In the genomic region with DNA sequence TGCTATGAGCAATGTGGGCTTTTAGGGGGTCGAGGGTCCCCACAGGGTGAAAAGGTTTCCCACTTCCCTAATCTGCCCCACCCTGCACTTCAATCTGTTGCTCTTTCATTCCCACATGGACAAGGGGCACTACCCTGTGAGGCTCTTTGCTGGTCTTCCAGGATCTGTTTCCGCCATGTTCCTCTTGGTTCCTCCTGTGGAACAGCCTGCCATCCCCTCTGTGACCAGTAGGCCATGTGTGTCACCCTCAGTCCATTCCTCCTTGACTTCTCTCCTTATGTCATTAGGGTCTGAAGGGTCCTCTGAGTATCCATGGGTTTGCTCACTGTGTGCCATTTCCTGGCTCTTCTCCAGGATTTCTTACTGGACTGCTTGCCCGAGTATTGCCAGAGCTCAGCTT, we compare ENCODE assay signal across 14 mouse cellular contexts. TPM values are rescaled to one million over a fixed set of nuclear protein-coding genes. Genes with fewer than 3 reads are reported as not detected.
A peak's percentile ranks its signal among the peaks of the same experiment; 100 is the strongest.
DNase-seq lines count a peak whose midpoint lies in the region; ATAC-seq and TF ChIP-seq lines count a peak whose summit lies in the region.
"Had no signal": no experiment of that assay in that cellular context is flagged by ENCODE, and none has a peak within 500 bp of the region (broad histone marks: within the 10 kb centered on the region; RNA-seq: fewer than 3 reads in every experiment).

No protein-coding gene starts in this region.

- H3K36me3 ChIP-seq in kidney, postnatal 0 days (ENCODE audit: insufficient read depth, low read length), result no peaks in the 10 kb centered on the region
- H3K36me3 ChIP-seq in liver, embryonic 12.5 days, result no peaks in the 10 kb centered on the region; the same call in 1 of the 2 replicates

- no peak for DNase-seq in kidney, postnatal 0 days (ENCODE audit: low spot score)
- DNase-seq in kidney, adult 8-10 months, result no peak
- DNase-seq in ES-CJ7 (ENCODE audit: low read depth, low spot score), result peak; percentile 53
- DNase-seq in brain, embryonic 14.5 days (ENCODE audit: low read depth), result no peak
- DNase-seq in cerebellum, adult 18-20 months, result no peak
- no peak for DNase-seq in left cerebral cortex, adult 9 months (ENCODE audit: low spot score in 2 of 2)
- DNase-seq in left cerebral cortex, postnatal 10 days (ENCODE audit: extremely low spot score in 1 of 2, low spot score in 2 of 2), result no peak
- DNase-seq: adrenal gland, postnatal 25 days; cerebellum, adult 9-11 months; lung, postnatal 36 days had no signal

- no peaks in the 10 kb centered on the region for H3K9me3 ChIP-seq in kidney, postnatal 0 days (replicated peaks; ENCODE audit: low read length)
- H3K9me3 ChIP-seq in liver, embryonic 12.5 days (replicated peaks), result no peaks in the 10 kb centered on the region

- H3K9ac ChIP-seq in kidney, postnatal 0 days (ENCODE audit: low read depth, low read length), result no peak overlapping the region
- no peak overlapping the region for H3K9ac ChIP-seq in liver, embryonic 12.5 days

- WGBS in kidney, postnatal 0 days, result 71% methylated on average over 3 of the region's 3 CpGs
- 51% methylated on average over 3 of the region's 3 CpGs for WGBS in liver, embryonic 12.5 days (ENCODE audit: insufficient replicate concordance)

- peak overlapping the region; percentile 51; the same call in 1 of the 2 replicates for H3K4me2 ChIP-seq in kidney, postnatal 0 days (ENCODE audit: low read length)
- H3K4me2 ChIP-seq in liver, embryonic 12.5 days, result peak overlapping the region; percentile 51; the same call in 1 of the 2 replicates

- intact Hi-C loops in left cerebral cortex, postnatal 10 days (cut with DNase I), result loop anchor here (10.0 kb wide), 1 partner anchor 287 kb away; no protein-coding TSS in a partner anchor

- no peak for TF ChIP-seq POLR2A in brain, embryonic 14.5 days (IDR thresholded peaks at IDR 0.05; ENCODE audit: borderline replicate concordance, extremely low read depth, insufficient read depth, insufficient read length, poor library complexity, severe bottlenecking)

- H3K4me3 ChIP-seq in kidney, postnatal 0 days (replicated peaks; ENCODE audit: low read depth, low read length), result no peak overlapping the region
- H3K4me3 ChIP-seq in liver, embryonic 12.5 days, result no peak overlapping the region

- no peak overlapping the region for H3K27ac ChIP-seq in kidney, postnatal 0 days
- no peak overlapping the region for H3K27ac ChIP-seq in liver, embryonic 12.5 days

- peaks cover 20% of the 10 kb centered on the region for H3K4me1 ChIP-seq in kidney, postnatal 0 days (replicated peaks; ENCODE audit: insufficient read depth, low read length)
- peaks cover 31% of the 10 kb centered on the region for H3K4me1 ChIP-seq in liver, embryonic 12.5 days

- no peak for ATAC-seq in kidney, postnatal 0 days (replicated peaks; ENCODE audit: low FRiP score, low read depth)
- no peak for ATAC-seq in liver, embryonic 12.5 days

- TF ChIP-seq CTCF in kidney, postnatal 0 days (IDR thresholded peaks at IDR 0.05; ENCODE audit: low read depth), result no peak
- TF ChIP-seq CTCF in brain, embryonic 14.5 days (IDR thresholded peaks at IDR 0.05; ENCODE audit: borderline replicate concordance, extremely low read depth, insufficient read depth, insufficient read length), result peak; percentile 21; the same call in 1 of the 2 replicates

- H3K27me3 ChIP-seq in kidney, postnatal 0 days (ENCODE audit: insufficient read depth, low read length), result peaks cover 7% of the 10 kb centered on the region; the same call in 1 of the 2 replicates
- peaks cover 98% of the 10 kb centered on the region for H3K27me3 ChIP-seq in liver, embryonic 12.5 days (replicated peaks)

RNA-seq across cellular contexts. Expression of a gene that starts 5.9 kb away (rescaled TPM):
- not detected in 2 replicates for polyA plus RNA-seq in kidney, postnatal 0 days (2015; fragmentation: Nextera tagmentation; extraction: Ambion mirVana)
- polyA plus RNA-seq in brain, embryonic 14.5 days (2012; rRNA removed), result 2.9 and 4.3 TPM in 2 replicates
- not detected in 2 replicates for polyA plus RNA-seq in liver, embryonic 12.5 days (2016; fragmentation: Nextera tagmentation; extraction: Ambion mirVana)
- total RNA-seq in left cerebral cortex, postnatal 10 days (2021), result 1 to 10 TPM; 2.1 to 2.2 TPM
- total RNA-seq: adrenal gland, postnatal 25 days; G1E had no signal
- polyA plus RNA-seq: G1E; kidney, embryonic 16.5 days; urinary bladder, adult 2 months had no signal

RNA-seq across cellular contexts. Expression of a gene that starts 6.8 kb away (rescaled TPM):
- polyA plus RNA-seq in kidney, postnatal 0 days (2015; fragmentation: Nextera tagmentation; extraction: Ambion mirVana), result 0.33 and 0.36 TPM in 2 replicates
- polyA plus RNA-seq in brain, embryonic 14.5 days (2012; rRNA removed), result 33.4 and 36.6 TPM in 2 replicates
- 0.08 and 0.12 TPM in 2 replicates for polyA plus RNA-seq in liver, embryonic 12.5 days (2016; fragmentation: Nextera tagmentation; extraction: Ambion mirVana)
- total RNA-seq in left cerebral cortex, postnatal 10 days (2021), result 10 to 100 TPM; 10.5 to 11.2 TPM
- polyA plus RNA-seq: G1E had no signal

RNA-seq across cellular contexts. Expression of a gene that starts 38.4 kb away (rescaled TPM):
- polyA plus RNA-seq in kidney, postnatal 0 days (2015; fragmentation: Nextera tagmentation; extraction: Ambion mirVana), result 137 and 160 TPM in 2 replicates
- 43.0 and 72.7 TPM in 2 replicates for polyA plus RNA-seq in brain, embryonic 14.5 days (2012; rRNA removed)
- polyA plus RNA-seq in liver, embryonic 12.5 days (2016; fragmentation: Nextera tagmentation; extraction: Ambion mirVana), result 278 and 289 TPM in 2 replicates
- total RNA-seq in left cerebral cortex, postnatal 10 days (2021), result 1 to 10 TPM; 5.8 to 8.3 TPM

RNA-seq across cellular contexts. Expression of a gene that starts 43.2 kb away (rescaled TPM):
- 171 and 193 TPM in 2 replicates for polyA plus RNA-seq in kidney, postnatal 0 days (2015; fragmentation: Nextera tagmentation; extraction: Ambion mirVana)
- polyA plus RNA-seq in brain, embryonic 14.5 days (2012; rRNA removed), result 58.8 and 67.3 TPM in 2 replicates
- polyA plus RNA-seq in liver, embryonic 12.5 days (2016; fragmentation: Nextera tagmentation; extraction: Ambion mirVana), result 92.2 and 103 TPM in 2 replicates
- 10 to 100 TPM; 60.2 to 64.6 TPM for total RNA-seq in left cerebral cortex, postnatal 10 days (2021)

RNA-seq across cellular contexts. Expression of a gene that starts 43.3 kb away (rescaled TPM):
- polyA plus RNA-seq in kidney, postnatal 0 days (2015; fragmentation: Nextera tagmentation; extraction: Ambion mirVana), result 215 and 229 TPM in 2 replicates
- polyA plus RNA-seq in brain, embryonic 14.5 days (2012; rRNA removed), result 37.6 and 47.5 TPM in 2 replicates
- 113 and 116 TPM in 2 replicates for polyA plus RNA-seq in liver, embryonic 12.5 days (2016; fragmentation: Nextera tagmentation; extraction: Ambion mirVana)
- 10 to 100 TPM; 52.3 to 52.6 TPM for total RNA-seq in left cerebral cortex, postnatal 10 days (2021)

Comparison
In these comparisons a context has a peak if more than half of its experiments do, and no peak if none do; other contexts are left out.
1. RNA of a gene that starts 6.8 kb away (polyA plus RNA-seq): 33.4 to 36.6 TPM in brain, embryonic 14.5 days; 0.33 to 0.36 TPM in kidney, postnatal 0 days and 0.08 to 0.12 TPM in liver, embryonic 12.5 days; every median in the first group is over 10 times any median in the second.